Mouse (Mus musculus): Measurements from ENCODE around the gene Rho. TPM values are rescaled to one million over a fixed set of nuclear protein-coding genes. Genes with fewer than 3 reads are reported as not detected.

The Rho gene
- polyA plus RNA-seq, 1 experiment from 2014 or later, result 0.16 TPM

DNA sequence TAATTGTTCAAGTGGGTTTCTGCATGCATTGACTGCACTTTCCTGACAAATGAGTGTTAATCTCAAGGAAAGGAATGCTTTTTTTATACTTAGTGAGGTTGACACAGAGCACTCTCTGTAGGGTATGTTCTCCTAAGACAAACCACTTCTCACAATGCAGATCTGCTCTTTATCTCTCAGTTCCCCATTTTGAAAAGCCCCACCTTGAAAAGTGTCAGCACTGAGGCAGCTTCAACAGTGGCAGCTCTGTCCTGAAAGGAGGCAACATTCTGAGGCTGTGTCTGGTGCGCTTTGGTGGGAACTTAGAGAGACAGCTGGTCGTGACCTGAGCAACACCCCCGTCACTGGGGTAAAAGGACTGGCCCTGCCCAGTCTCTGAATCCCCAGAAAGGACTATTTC is 22.5 kb upstream of the Rho start:
- TF ChIP-seq CTCF (IDR thresholded peaks at IDR 0.05; ENCODE audit: low read depth), result no peak
- 76% methylated on average over 3 of the region's 3 CpGs for WGBS
- H3K9ac ChIP-seq (ENCODE audit: low read depth, low read length), result no peak overlapping the region
- H3K9me3 ChIP-seq (ENCODE audit: control insufficient read depth), result no peaks in the 10 kb centered on the region
- H3K4me1 ChIP-seq (replicated peaks; ENCODE audit: control insufficient read depth, insufficient read depth, low read length), result 0 out of 2 replicates have a peak, but pooled peaks cover 4% of the 10 kb centered on the region
- H3K27ac ChIP-seq (ENCODE audit: low read depth, low read length), result no peak overlapping the region
- no peaks in the 10 kb centered on the region for H3K27me3 ChIP-seq (replicated peaks; ENCODE audit: control insufficient read depth, insufficient read depth, low read length)
- no peak overlapping the region for H3K4me3 ChIP-seq (ENCODE audit: low read depth, low read length)
- no peak overlapping the region for H3K4me2 ChIP-seq (replicated peaks; ENCODE audit: low read depth)
- no peaks in the 10 kb centered on the region for H3K36me3 ChIP-seq (ENCODE audit: control insufficient read depth, insufficient read depth)
- no peak for ATAC-seq

DNA sequence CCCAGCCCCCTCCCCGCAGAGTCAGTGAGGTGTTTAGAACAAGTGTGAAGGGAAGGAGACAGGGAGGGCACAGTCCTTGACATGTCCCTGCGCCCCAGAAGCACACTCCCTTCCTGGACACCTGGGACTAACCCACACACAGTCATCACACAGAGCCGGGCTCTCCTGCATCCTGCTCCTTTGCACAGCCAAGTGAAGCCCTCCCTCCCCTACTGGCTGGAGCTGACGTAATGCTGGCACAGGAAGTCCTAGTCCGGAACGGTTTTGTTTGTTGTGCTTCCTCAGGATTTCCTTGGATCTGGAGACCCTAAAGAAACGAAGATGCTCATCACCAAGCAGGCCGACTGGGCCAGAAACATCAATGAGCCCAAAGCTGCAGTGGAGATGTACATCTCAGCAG is 21.6 kb upstream of the Rho start:
- no peak overlapping the region for H3K9ac ChIP-seq (ENCODE audit: low read depth, low read length)
- H3K4me3 ChIP-seq (ENCODE audit: low read depth, low read length), result no peak overlapping the region
- 0 out of 2 replicates have a peak, but pooled peaks cover 4% of the 10 kb centered on the region for H3K4me1 ChIP-seq (replicated peaks; ENCODE audit: control insufficient read depth, insufficient read depth, low read length)
- TF ChIP-seq CTCF (IDR thresholded peaks at IDR 0.05; ENCODE audit: low read depth), result no peak
- WGBS, result 66% methylated on average over 8 of the region's 8 CpGs
- H3K9me3 ChIP-seq (ENCODE audit: control insufficient read depth), result no peaks in the 10 kb centered on the region
- H3K27me3 ChIP-seq (replicated peaks; ENCODE audit: control insufficient read depth, insufficient read depth, low read length), result no peaks in the 10 kb centered on the region
- no peaks in the 10 kb centered on the region for H3K36me3 ChIP-seq (ENCODE audit: control insufficient read depth, insufficient read depth)
- no peak overlapping the region for H3K4me2 ChIP-seq (replicated peaks; ENCODE audit: low read depth)
- H3K27ac ChIP-seq (ENCODE audit: low read depth, low read length), result no peak overlapping the region
- ATAC-seq, result no peak

DNA sequence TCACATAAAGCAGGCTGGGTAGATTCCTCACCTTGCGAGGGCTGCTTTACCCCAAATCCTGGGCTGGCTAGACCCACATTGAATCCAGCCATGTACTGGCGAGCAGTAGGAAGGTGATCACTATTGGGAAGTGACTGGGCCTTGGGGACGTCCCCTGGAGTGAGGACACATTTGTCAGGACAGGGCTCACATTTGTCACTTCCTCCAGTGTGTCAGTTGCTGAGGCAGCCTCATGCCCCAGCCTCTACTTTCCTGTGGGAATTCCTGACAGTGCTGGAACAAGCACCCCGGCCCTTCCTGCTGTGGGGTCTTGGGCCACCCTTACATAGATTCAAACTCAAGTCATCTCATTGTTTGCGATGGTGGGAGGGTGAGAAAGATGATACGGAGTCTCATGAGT is 19.8 kb upstream of the Rho start:
- Histone ChIP-seq H3K9me3 (ENCODE audit: control insufficient read depth) (no peaks in the 10 kb centered on the region), H3K9ac (ENCODE audit: low read depth, low read length) (no peak overlapping the region), H3K4me3 (ENCODE audit: low read depth, low read length) (no peak overlapping the region), H3K27me3 (replicated peaks; ENCODE audit: control insufficient read depth, insufficient read depth, low read length) (no peaks in the 10 kb centered on the region), H3K4me2 (replicated peaks; ENCODE audit: low read depth) (no peak overlapping the region), H3K36me3 (ENCODE audit: control insufficient read depth, insufficient read depth) (no peaks in the 10 kb centered on the region; the same call in 1 of the 2 replicates), H3K27ac (ENCODE audit: low read depth, low read length) (no peak overlapping the region), H3K4me1 (replicated peaks; ENCODE audit: control insufficient read depth, insufficient read depth, low read length) (0 out of 2 replicates have a peak, but pooled peaks cover 4% of the 10 kb centered on the region)
- no peak for ATAC-seq
- WGBS, result 86% methylated on average over 6 of the region's 6 CpGs
- TF ChIP-seq CTCF (IDR thresholded peaks at IDR 0.05; ENCODE audit: low read depth), result no peak

DNA sequence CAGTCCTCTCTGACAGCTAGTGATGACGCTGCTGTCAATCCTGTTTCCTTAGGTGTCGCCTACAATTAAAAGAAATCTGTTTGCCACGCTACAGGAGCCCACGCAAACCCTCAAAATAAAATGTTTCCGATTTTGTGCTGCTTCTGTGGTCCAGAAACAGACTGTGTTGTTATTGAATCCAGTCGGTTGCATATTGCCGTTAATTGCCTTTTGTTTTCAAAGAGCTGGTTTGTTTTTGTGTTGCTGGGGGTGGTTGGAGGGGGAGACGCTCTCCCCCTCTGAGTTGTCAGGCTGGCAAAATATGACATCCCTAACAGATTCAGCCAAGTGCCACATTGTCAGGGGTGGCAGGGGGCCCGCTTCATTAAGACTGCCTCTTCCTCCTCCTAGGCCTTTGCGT is 18.1 kb upstream of the Rho start:
- no peak overlapping the region for H3K4me2 ChIP-seq (replicated peaks; ENCODE audit: low read depth)
- 86% methylated on average over 10 of the region's 10 CpGs for WGBS

DNA sequence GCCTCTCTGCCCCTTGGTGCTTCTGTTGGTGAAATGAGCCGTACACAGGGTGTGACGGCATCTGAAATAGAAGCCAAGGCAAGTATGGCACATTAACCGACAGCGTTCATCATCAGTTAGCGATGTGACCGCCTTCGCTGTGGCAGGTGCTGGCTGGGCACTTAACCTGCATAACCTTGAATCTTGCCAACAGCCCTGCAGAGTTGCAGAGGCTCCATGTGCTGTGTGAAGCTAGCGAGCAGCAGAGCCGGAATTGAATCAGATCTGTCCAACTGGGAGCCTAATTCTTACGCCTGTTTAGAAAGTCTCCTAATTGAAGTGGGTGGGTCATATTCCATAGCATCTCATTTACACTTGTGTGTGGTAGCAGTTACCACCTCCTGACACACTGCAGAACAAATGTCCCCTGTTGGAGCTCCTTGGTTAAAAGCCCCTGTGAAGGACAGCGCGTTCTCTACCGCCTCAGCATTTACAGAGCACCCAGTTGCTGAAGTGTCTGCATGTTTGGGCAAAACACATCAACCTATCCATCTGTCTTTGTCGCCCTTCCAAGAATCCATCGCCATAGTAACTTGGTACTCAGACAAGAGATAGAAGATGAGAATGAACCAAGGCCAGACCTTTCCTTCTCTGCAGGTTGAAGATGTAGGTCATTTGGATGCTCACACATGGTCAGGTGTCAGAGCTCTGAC is 16.9 kb upstream of the Rho start:
- Histone ChIP-seq H3K9me3 (ENCODE audit: control insufficient read depth) (no peaks in the 10 kb centered on the region), H3K4me3 (ENCODE audit: low read depth, low read length) (no peak overlapping the region), H3K27me3 (replicated peaks; ENCODE audit: control insufficient read depth, insufficient read depth, low read length) (no peaks in the 10 kb centered on the region), H3K9ac (ENCODE audit: low read depth, low read length) (no peak overlapping the region), H3K36me3 (ENCODE audit: control insufficient read depth, insufficient read depth) (no peaks in the 10 kb centered on the region; the same call in 1 of the 2 replicates), H3K4me2 (replicated peaks; ENCODE audit: low read depth) (no peak overlapping the region), H3K4me1 (replicated peaks; ENCODE audit: control insufficient read depth, insufficient read depth, low read length) (no peaks in the 10 kb centered on the region), H3K27ac (ENCODE audit: low read depth, low read length) (no peak overlapping the region)
- WGBS, result 91% methylated on average over 15 of the region's 15 CpGs
- no peak for ATAC-seq
- TF ChIP-seq CTCF (IDR thresholded peaks at IDR 0.05; ENCODE audit: low read depth), result no peak

More for the DNA sequence above, 18.1 kb upstream of the Rho start:
- H3K4me3 ChIP-seq (ENCODE audit: low read depth, low read length), result no peak overlapping the region
- H3K27ac ChIP-seq (ENCODE audit: low read depth, low read length), result no peak overlapping the region
- H3K27me3 ChIP-seq (replicated peaks; ENCODE audit: control insufficient read depth, insufficient read depth, low read length), result no peaks in the 10 kb centered on the region
- TF ChIP-seq CTCF (IDR thresholded peaks at IDR 0.05; ENCODE audit: low read depth), result no peak
- H3K9me3 ChIP-seq (ENCODE audit: control insufficient read depth), result no peaks in the 10 kb centered on the region
- H3K4me1 ChIP-seq (replicated peaks; ENCODE audit: control insufficient read depth, insufficient read depth, low read length), result 0 out of 2 replicates have a peak, but pooled peaks cover 3% of the 10 kb centered on the region
- H3K36me3 ChIP-seq (ENCODE audit: control insufficient read depth, insufficient read depth), result no peaks in the 10 kb centered on the region; the same call in 1 of the 2 replicates
- no peak overlapping the region for H3K9ac ChIP-seq (ENCODE audit: low read depth, low read length)
- ATAC-seq, result no peak

DNA sequence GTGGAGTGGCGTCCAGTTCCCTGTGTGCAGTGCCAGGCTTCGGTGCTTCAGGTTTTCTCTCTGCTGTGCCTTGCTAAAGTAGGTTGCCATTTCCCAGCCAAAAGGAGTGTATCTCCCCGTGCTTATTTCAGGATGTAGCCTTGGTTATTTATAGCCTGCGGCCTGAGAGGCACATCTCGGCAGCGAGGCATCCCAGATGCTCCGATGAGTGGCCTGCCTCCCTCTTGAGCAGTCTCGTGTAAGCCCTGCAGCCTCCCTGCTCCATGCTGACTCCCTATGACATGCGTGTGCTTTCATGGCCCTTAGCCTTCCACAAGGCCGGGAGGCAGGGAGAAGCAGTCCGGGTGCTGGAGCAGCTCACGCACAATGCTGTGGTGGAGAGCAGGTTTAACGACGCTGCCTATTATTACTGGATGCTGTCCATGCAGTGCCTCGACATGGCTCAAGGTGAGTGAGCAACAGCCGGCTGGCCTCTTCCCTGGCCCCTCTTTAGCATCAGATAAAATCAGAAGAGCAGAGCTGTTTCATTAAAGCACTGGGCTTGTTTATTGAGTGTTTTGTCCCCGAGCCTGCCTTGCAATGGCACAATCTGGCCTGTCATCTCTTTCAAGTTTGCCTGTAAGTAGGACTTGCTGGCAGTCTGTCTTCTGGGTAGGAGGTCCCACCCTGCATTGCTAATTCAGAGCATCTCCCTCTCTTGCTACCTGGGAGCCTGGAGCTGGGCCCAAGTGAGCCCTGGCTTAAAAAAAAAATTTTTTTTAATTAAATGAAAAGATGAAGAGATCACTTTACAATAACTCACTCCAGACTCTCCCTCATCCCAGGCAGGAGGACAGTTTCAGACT is 15.7 kb upstream of the Rho start:
- H3K27ac ChIP-seq (ENCODE audit: low read depth, low read length), result no peak overlapping the region
- H3K4me1 ChIP-seq (replicated peaks; ENCODE audit: control insufficient read depth, insufficient read depth, low read length), result no peaks in the 10 kb centered on the region

More for the DNA sequence above, 15.7 kb upstream of the Rho start:
- WGBS, result 65% methylated on average over 17 of the region's 17 CpGs
- no peak for ATAC-seq
- TF ChIP-seq CTCF (IDR thresholded peaks at IDR 0.05; ENCODE audit: low read depth), result no peak
- H3K9ac ChIP-seq (ENCODE audit: low read depth, low read length), result no peak overlapping the region
- no peaks in the 10 kb centered on the region for H3K27me3 ChIP-seq (replicated peaks; ENCODE audit: control insufficient read depth, insufficient read depth, low read length)
- H3K36me3 ChIP-seq (ENCODE audit: control insufficient read depth, insufficient read depth), result no peaks in the 10 kb centered on the region; the same call in 1 of the 2 replicates
- no peak overlapping the region for H3K4me3 ChIP-seq (ENCODE audit: low read depth, low read length)
- H3K9me3 ChIP-seq (ENCODE audit: control insufficient read depth), result no peaks in the 10 kb centered on the region
- H3K4me2 ChIP-seq (replicated peaks; ENCODE audit: low read depth), result no peak overlapping the region

Measured in intestine, postnatal 0 days (tissue).